Comparison of ENCODE assay signal across 7 mouse cellular contexts in genomic region chr10:109920607-109921187, GRCm38 (mm10).
DNase-seq lines count a peak whose midpoint lies in the region; ATAC-seq lines count a peak whose summit lies in the region.

No protein-coding gene starts in this region.

- no peaks in the 10 kb centered on the region for H3K9me3 ChIP-seq in hindbrain, embryonic 15.5 days

- no peak overlapping the region for H3K9ac ChIP-seq in hindbrain, embryonic 15.5 days

- H3K4me3 ChIP-seq in hindbrain, embryonic 15.5 days = no peak overlapping the region

- no peaks in the 10 kb centered on the region for H3K36me3 ChIP-seq in hindbrain, embryonic 15.5 days

- DNase-seq in adrenal gland, adult (ENCODE audit: inconsistent age in 2 of 2, low spot score in 1 of 2) = peak; percentile 53 to 86
- peak; percentile 69 to 80 for DNase-seq in cerebellum, postnatal 25 days
- peak; percentile 70 for DNase-seq in gastrocnemius, adult 18-20 months (ENCODE audit: low spot score)
- DNase-seq in layer of hippocampus, postnatal 36 days = peak; percentile 53 to 58
- peak; percentile 55 for DNase-seq in lung, postnatal 36 days
- peak; percentile 77 to 82 for DNase-seq in right cerebral cortex, postnatal 10 days (ENCODE audit: low spot score in 2 of 2)

- peak overlapping the region; percentile 28 for H3K4me2 ChIP-seq in hindbrain, embryonic 15.5 days

- H3K27me3 ChIP-seq in hindbrain, embryonic 15.5 days = no peaks in the 10 kb centered on the region

- 14% methylated on average over 6 of the region's 6 CpGs for WGBS in hindbrain, embryonic 15.5 days

- H3K27ac ChIP-seq in hindbrain, embryonic 15.5 days (replicated peaks) = no peak overlapping the region

- H3K4me1 ChIP-seq in hindbrain, embryonic 15.5 days (replicated peaks) = peaks cover 9% of the 10 kb centered on the region

- ATAC-seq in hindbrain, embryonic 15.5 days (ENCODE audit: low FRiP score, low read depth) = peak; percentile 80
